Mouse (Mus musculus): Measurements from ENCODE around the gene Ebf4.
A peak's percentile ranks its signal among the peaks of the same experiment; 100 is the strongest.
"Not testable (repeated sequence)": the region's sequence is repeated elsewhere in the genome, so short reads cannot be mapped to it uniquely, and the experiment has no call there.

The Ebf4 gene

DNA sequence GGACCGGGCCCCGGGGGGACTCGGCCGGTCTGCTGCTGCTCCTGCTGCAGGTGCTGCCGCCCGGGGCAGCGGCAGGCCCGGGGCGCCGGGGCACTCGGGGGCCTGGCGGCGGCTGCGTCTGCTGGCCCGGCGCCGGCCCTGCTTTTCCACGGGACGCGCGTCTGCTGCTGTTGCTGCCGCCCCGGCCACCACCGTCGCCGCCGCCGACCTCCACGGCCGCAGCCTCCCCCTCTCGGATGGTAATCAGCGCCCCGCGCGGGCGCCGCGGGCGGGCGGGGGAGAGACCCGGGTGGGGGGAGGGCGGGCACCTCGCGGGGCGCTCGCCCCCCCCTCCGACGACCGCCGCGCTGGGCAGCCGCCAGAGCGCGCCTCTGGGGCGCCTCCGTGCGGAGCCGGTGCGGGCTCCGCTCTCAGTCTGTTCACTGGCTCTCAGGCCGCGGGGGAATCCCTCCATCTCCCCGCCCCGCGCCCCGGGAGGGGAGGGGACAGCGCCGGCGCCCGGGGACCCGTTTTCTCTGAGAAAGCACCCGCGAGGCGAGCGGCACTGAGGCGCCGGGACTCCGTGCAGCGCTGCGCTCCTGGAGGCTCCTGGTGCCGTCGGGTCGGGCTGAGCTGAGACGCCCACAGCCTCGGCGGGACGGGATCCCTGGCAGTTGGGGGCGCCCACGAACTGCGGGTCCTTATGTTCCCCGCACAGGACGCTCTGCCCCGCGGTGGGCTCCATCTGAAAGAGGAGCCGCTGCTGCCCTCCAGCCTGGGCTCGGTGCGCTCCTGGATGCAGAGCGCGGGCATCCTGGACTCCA is 563 bp downstream of the Ebf4 start:
- DNase-seq (ENCODE audit: low read depth, low spot score), result peak; percentile 66

DNA sequence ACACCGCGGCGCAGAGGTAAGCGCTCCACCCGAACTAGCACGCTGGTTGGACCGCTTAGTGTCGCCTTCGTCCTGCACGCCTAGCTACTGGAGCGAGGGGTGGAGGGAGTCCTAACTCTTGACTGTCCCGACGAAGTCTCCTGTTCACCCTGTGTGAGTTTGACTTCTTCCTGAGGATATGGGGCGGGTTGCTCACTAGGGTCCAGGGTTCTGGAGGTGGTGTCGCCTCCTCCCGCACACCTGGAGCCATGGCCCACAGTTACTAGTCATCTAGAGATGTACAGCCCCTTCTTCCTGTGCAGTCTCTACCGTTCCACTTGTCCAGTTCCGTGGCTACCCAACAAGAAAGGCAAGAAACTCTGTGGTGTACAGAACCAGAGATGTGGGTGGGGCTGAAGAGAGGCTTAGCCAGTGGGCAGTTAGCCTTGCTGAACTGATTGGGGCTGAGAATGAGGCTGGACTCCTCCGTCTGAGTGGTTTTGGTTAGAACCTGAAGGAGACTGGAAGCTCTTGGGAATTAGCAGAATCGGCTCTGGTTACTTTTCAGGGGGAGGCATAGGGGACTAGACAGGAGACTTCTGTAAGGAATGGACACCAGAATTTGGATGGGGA is 1.3 kb downstream of the Ebf4 start:
- no peak for DNase-seq (ENCODE audit: low read depth, low spot score)

DNA sequence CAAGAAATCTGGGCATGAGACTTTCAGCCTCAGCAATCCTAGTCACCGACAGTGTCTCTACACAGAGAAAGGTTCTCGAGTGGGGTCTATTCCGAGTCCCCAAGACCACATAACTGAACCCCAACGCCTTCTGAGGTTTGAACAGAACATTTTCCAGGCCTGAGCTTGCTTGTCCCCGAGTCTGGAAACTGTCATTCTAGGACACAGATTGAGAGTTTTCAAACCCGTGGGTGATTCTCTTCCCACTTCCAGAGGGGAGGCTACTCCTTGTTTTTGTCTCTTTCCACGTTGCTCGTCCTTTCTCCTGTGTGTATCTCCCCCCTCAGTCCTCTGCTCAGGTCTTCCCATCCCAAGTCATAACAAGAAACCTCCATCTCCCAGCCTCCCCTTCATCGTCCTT is 2.6 kb downstream of the Ebf4 start:
- DNase-seq (ENCODE audit: low read depth, low spot score), result no peak

DNA sequence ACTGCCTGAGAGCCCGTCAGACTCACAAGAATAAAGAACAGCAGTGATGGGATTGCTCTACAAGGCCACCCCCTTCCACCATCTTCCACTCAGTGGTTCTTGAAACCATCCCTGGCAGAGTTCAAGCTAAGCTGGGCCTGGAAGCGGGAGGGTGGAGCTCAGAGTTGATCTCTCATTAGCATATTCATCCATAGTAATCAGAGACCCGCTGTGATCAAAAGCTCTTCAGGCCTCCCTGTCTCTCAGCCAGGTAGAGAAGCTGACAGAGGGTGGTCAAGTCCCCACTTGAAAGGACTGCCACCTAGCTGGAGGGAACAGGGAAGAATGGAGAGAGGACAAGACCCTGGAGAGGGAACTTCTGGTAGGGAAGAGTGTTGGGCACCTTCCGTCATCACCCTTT is 8.0 kb downstream of the Ebf4 start:
- DNase-seq (ENCODE audit: low read depth, low spot score), result no peak

DNA sequence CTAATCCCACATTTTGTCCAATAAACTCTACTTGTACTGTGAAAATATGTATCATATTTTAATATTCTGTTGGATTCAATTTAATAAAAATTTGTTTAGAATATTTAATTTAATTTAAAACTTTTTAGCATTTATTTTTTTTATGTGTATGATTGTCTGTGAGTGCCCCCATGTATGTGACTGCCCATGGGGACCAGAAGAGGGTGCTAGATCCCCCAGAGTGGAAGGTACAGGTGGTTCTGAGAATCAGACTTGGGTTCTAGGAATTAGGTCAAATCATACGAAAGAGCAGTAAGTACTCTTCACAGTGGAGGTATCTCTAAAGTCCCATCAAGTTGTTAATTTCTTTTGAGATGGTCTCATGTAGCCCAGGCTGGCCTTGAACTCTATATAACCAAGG is 32.1 kb downstream of the Ebf4 start:
- DNase-seq (ENCODE audit: low read depth, low spot score), result no peak

DNA sequence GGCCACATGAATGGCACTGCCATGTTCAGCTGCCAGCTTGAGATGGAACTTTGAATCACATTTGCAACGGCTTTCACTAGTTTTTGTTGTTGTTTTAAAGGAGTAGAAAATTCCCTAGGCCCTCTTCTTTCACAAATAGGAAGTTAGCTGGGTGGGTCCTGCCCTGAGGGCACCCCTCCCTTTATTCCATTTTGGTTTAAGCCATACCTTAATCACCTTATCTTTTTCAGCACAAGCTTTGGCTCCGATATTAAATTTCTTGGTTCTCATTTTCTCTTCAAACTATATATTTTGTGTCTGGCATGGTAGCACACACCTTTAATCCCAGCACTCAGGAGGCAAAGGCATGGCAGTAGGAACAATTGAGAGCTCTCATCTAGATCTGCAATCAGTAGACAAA is 34.5 kb downstream of the Ebf4 start:
- no peak for DNase-seq (ENCODE audit: low read depth, low spot score)

DNA sequence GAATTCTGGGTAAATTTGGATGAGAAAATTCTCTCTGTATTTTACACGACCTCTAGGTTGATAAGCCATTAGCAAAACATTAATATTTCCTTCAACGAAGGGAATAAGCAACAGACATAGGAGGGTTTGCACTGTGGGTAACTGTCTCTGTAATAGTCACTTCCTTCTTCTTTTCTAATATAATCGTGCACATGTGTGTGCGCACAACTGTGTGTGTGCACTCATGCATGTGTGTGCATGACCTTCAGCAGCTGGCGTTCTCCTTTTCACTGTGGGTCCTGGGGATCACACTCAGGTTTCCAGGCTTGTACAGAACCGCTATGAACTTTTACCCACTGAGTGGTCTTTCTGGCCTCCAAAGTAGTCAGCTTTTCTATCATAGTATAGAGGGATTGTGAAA is 40.1 kb downstream of the Ebf4 start:
- no peak for DNase-seq (ENCODE audit: low read depth, low spot score)

DNA sequence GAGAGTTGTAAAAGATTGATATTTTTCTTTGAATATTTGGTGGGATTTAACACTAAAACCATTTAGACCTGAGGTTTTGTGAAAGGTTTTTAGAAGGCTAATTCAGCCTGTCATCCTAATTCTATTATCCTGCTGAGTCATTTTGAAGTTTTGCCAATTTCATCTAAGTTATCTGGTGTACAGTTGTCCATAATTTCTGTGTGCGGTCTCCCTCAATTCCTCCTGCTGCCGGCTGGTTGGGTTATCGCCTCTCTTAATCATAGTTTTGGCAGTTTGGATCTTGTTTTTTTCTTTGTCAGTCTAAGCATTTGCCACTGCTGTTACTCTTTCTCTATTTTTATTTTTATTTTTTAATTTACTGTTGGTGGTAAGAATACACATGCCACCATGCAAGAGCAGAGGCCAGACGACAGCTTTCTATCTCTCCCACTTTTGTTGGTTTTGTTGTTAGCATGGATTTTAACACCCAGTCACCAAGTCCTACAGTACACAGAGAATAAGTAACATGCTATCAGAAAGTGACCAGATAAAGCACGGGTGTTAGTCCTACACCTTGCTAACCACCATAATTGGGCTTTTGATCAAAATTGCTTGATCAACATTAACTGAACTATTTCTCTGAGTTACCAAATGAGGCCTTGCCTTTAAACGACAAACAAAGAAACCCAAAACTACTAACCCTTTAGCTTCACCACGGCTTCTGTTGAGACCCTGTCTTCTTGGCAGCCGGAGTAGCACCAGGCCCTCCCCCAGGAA is 45.7 kb downstream of the Ebf4 start:
- no peak for DNase-seq (ENCODE audit: low read depth, low spot score)

DNA sequence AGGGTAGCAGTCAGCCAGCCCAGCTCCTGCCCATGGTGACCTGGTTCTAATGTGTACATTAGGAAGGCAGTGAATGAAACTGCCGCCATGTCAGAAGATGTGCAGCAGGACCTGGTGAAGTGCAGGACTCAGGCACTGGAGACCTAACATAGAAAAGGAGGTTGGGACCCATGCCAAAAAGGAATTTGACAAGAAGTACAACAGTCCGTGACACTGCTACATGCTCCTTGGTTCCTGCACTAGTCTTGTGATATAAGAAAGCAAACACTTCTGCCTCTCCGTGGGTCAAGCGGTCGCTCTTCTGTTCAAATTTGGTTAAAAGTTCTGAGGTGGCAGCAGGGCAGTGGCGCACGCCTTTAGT is 46.2 kb downstream of the Ebf4 start:
- no peak for DNase-seq (ENCODE audit: low read depth, low spot score)

DNA sequence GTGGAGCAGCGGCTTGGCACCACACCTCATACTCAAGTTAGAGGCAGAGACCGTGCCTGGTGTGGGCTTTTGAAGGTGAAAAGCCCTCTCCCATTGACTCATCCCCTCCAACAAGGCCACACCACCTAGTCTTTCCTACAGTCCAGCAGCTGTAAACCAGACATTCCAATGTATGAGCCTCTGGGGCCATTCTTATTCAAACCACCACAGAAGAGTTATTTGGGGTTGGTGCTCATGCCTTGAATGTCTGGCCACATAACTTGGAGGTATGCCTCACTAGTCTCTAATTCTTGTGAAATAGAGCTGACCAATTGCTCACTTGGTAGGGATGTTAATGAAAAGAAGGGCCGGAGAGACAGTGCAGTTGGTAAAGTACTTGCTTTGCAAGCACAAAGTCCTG is 55.4 kb downstream of the Ebf4 start:
- DNase-seq (ENCODE audit: low read depth, low spot score), result no peak

DNA sequence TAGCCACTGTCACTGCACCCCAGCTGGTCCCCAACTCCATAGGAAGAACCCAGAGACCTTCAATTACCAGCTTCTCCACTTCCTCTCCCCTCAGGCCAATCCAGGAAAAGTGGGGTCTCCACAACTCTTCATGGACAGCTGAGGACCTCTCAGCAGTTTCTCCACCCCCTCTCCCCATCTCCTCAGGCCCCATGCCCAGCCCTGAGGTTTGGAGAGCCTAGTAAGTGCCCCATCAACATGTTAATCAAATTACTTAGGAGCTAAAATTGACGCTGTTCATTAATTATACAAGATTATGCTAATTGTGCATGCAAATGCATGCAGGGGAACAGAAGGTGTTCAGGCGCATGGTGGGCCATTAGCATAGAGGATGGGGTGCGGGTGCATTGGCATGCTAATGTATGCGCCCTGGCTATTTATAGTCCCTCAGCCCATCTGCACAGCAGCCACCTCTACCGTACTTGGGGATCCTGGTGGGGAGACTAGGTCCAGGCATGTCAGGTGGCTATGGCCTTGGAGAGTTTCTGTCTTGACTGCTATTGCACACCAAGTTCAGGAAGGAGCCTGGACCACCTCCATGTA is 56.9 kb downstream of the Ebf4 start:
- DNase-seq (ENCODE audit: low read depth, low spot score), result no peak

DNA sequence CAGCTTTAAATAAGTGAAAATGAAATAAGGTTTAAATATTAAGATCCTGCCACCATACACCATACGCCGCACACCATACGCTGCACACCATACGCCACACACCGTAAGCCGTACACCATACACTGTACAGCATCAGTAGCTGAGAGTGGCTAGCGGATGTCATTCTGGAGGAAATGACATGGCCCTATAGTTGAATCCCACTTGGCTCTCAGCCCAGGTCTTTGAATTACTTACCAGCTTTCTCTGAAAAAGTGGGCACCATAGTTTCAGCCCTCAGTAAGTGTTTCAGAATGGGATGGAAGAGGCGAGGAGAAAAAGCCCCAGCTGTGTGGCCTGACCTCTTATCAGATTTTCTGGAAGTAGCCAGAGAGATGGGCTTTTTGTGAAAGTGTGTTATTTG is 58.4 kb downstream of the Ebf4 start:
- no peak for DNase-seq (ENCODE audit: low read depth, low spot score)

DNA sequence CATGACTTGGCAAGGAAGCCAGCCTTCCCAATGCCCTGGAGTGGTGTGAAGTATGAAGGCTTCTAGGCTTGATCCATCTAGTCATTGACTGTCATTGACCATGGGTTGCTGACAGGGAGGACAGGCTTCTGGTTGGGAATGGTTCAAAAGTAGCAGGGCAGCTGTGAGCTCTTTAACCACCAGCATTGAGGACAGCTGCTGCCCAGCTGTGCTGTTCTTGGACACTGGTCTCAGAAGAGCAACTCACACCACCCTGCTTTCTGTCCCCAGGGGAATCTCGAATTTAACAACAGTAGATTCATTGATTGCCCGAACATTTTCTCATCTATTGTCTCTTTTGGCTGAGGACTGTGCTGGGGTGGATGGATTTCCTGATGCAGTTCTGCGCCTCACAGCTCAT is 58.9 kb downstream of the Ebf4 start:
- DNase-seq (ENCODE audit: low read depth, low spot score), result no peak

DNA sequence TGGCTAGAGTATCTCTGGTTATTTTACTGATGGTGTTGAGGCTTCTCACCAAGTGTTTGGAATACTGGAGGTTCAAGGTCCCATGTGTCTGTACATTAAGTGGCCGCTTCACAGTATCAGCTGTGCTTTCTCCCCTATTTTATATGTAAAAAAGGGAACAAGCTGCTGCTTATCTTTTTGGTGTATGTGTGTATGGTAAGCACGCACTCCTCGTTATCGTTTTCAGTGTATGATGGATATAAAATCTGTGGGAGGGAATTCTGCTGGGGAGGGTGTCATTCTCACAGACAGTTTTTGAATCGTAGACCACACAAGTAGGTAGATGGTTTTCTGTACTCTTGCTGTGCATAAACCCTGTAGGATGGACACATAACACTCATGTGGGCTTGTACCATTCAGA is 62.6 kb downstream of the Ebf4 start:
- no peak for DNase-seq (ENCODE audit: low read depth, low spot score)

DNA sequence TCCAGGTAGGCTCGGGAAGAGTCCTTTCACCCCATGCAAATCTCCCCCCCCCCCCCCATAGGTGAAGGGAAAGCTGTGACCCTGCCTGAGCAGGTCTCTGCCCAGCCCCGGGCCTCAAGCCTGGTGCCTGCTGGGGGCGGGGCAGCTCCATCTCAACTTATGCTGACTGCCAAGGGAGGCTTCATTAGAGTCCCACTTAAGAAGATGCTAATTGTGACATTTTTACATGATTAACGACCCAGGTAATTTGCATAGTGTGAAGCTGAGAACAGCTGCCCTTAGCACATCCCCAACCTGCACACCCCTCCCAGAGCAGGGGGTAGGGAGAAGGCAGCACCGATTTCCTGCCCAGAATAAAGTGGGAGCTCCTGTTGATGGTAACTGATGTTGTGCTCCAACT is 63.9 kb downstream of the Ebf4 start:
- DNase-seq (ENCODE audit: low read depth, low spot score), result no peak

DNA sequence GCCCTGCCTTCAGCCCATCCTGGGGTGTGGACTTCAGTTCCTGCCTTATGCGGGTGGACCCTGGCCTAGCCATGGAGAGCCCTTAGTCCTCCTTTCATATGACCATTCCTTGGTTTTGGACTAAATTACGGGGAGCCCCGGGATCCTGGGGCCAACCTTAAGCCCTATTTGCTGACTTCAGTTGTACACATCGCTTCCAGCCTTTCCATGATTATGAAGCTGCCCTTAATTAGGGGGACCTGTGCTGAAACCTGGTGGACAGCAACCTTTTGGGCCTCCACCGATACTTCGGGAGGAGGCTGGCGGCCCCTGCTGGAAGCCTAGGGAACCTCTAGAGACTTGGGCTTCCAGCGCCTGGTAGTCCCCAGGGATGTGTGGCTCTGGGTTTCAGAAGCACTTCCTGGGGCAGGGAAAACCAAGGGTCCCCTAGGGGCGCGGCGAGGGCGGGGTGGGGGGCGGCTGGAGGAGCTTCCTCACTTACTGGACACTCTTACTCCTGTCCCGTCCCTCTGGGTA is 67.6 kb downstream of the Ebf4 start:
- DNase-seq (ENCODE audit: low read depth, low spot score), result peak; percentile 40

DNA sequence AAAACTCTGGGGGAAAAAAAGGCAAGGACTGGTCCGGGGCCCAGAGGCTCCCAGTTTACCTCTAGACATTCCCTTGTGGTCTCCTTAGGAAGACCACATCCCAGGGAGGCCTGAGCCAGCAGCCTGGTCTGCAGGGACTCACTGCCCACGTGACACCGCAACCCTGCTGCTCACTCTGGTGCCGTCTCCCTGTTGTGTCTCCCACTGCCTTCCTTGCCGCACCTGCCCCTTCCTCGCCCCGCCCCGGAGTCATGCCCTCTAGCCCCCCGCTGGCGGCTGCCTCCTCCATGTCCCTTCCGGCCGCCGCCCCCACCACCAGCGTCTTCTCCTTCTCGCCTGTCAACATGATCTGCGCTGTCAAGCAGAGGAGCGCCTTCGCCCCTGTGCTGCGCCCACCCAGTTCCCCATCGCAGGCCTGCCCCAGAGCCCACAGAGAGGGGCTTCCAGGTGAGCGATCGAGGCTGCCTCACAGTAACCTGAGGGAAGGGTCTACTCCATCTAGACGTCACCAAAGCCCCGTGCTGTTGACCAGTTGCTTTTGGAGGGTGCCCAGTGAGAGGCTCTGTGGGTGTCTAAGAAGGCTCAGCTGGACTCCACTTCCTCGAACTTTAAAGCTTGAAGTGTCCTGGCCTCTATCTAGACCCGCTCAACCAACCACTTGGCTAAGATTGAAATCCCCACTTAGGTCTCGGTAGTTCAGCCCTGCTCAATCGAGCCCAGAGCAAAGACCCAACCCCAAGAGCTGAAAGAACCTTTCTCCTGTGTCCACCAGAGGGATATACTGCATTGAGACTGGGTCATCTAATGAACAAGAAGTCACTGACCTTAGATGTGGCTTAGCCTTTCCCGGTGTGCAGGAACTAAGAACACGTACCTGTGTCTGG is 70.5 kb downstream of the Ebf4 start:
- no peak for DNase-seq (ENCODE audit: low read depth, low spot score)

DNA sequence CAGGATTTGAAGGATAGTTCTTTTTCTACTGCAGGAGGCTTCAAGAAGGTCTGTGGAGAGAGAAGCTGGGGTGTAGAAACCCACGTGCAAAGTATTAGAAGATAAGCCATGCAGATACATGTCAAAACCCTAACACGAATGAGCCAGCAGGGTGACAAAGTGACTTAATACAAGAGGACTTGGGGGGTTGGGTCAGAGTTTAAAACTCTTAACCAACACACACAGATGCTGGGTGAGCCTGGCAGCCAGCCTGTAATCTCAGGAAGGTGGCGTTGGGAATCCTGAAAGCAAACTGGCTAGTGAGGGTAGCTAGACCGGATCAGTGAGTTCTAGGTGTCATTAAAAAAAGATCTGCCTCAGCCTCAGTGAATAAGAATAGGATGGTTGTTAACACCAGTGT is 72.4 kb downstream of the Ebf4 start:
- no peak for DNase-seq (ENCODE audit: low read depth, low spot score)

DNA sequence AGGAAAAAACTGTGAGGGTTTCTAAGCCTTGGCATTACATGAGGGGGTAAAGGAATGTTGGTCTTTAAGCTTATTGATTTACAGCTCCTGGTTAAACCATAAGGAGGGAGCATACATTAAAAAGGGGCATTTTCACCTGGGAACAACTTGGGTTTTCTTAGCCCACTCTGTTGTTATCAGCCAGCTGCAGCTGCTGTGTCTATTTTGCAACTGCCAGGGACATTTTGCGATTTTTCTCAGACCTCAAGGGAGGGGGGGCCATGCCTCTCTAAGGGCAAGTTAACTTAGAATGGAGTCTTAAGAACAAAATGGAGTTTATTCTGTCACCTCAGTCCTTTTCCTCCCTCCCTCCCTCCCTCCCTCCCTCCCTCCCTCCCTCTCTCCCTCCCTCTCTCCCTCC is 78.1 kb downstream of the Ebf4 start:
- not testable (repeated sequence) for DNase-seq (ENCODE audit: low read depth, low spot score)

DNA sequence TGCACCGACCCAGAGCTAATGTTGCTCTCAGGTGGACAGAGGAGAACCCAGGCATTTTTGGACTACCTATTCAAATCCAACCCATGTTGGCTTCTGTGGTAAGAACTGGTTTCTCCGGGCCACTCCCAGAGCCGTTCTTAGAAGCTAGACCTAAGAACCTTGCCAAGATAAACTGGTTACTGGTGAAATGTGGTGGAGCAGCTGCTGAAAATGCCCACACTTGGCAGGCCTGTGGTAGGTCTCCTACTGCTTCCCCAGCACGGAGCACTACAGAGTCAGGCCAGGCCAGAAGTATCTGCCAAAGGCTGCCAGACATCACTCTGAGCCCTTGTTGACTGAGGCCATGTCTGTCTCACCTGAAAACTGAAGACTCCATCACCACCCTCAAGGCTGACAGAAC is 80.0 kb downstream of the Ebf4 start:
- DNase-seq (ENCODE audit: low read depth, low spot score), result no peak

DNA sequence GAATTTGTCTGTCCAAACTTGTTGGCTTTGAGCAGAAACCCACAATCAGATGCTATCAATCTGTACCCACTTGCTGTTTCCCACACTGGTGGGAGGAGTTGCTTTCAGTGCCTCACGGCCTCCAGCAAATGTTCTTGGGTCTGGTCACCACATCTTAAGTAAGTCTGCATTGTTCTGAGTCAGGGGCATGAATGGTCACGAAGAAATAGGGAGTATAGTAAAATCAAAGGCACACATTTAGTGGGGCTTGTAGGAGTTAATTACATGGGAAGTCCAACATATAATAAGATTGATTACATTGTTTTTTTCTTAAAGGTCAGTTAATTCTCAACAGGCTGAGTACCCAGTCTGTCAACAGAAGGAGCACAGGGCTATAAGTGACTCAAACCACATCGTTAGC is 88.2 kb downstream of the Ebf4 start:
- no peak for DNase-seq (ENCODE audit: low read depth, low spot score)

Data from retina, postnatal 7 days (tissue).